Mouse (Mus musculus) bone marrow macrophage, adult 2 months (primary cell): Measurements from ENCODE around the gene Setdb1.

Source experiments
- CTCF ChIP-seq: IDR thresholded peaks from 2 replicates; pipeline ENCODE4 v1.5.1; 2012; ENCODE audit warnings: low read depth, mild to moderate bottlenecking, low read length, moderate library complexity
- POLR2A ChIP-seq: IDR thresholded peaks from 2 replicates; pipeline ENCODE4 v1.6.1; 2012; ENCODE audit warnings: mild to moderate bottlenecking, low read depth, low read length, borderline replicate concordance

DNA sequence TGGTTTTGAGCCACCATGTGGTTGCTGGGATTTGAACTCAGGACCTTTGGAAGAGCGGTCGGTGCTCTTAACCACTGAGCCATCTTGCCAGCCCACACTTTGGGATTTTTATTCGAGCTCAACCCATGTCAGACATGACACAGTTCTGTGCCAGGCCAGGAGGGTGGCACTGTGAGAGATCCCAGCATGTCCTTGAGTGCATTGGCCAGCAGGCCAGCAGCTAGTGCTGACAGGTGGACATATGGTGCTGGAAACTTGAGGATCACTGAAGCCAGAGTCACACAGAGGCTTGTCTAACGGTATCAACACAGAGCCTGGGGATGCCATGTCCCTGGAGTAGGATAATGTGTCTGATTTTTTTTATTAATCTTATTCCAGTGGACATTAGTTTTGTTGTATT lies 67.6 kb downstream of the Setdb1 start:
- no peak for TF ChIP-seq POLR2A
- no peak for TF ChIP-seq CTCF
